Mouse (Mus musculus) CH12.LX (cell line): ENCODE results near the gene Smarca4. TPM values are rescaled to one million over a fixed set of nuclear protein-coding genes. Genes with fewer than 3 reads are reported as not detected.

ENCODE experiments used
- DNase-seq: peaks from one replicate; pipeline ENCODE4 v3.0.0-alpha.2; 2013; ENCODE audit errors: extremely low read depth
- H3K27ac ChIP-seq: 2 replicates; pipeline ENCODE4 v1.5.1; 2012; ENCODE audit warnings: low read depth, mild to moderate bottlenecking, control low read depth, moderate library complexity; ENCODE audit not compliant: insufficient read depth
- H3K27me3 ChIP-seq: replicated peaks from 2 replicates; pipeline ENCODE3; 2012; ENCODE audit warnings: inconsistent platforms
- H3K36me3 ChIP-seq, 2 experiments: replicated peaks in 1 of 2; 2 replicates each; pipeline versions ENCODE3 to v1.6.1; 2012; ENCODE audit warnings: inconsistent platforms in 1 of 2, low read length in 1 of 2, mild to moderate bottlenecking in 1 of 2, mixed read lengths in 1 of 2, moderate library complexity in 1 of 2; ENCODE audit not compliant: control insufficient read depth in 1 of 2, insufficient read depth in 1 of 2
- H3K4me1 ChIP-seq, 2 experiments: 2 replicates each; pipeline ENCODE4 v1.6.1; 2012; ENCODE audit warnings: inconsistent platforms in 1 of 2, moderate library complexity in 1 of 2; ENCODE audit not compliant: insufficient read depth in 2 of 2, control insufficient read depth in 1 of 2
- H3K4me2 ChIP-seq: 2 replicates; pipeline ENCODE4 v1.6.1; 2012; ENCODE audit warnings: low read depth, mild to moderate bottlenecking, control low read depth; ENCODE audit not compliant: poor library complexity, insufficient read depth, severe bottlenecking
- H3K4me3 ChIP-seq, 3 experiments: fragments of 150-350 bp in 1 of 3; sonication (generic) in 1 of 3; replicated peaks in 1 of 3; 2 replicates each; pipeline versions ENCODE3 to v1.5.1; 2011 to 2012; ENCODE audit warnings: low read depth in 2 of 3, low read length in 2 of 3, mild to moderate bottlenecking in 2 of 3, moderate library complexity in 2 of 3, control low read depth in 1 of 3, improper control_type of control experiment in 1 of 3, inconsistent platforms in 1 of 3, mixed read lengths in 1 of 3; ENCODE audit not compliant: poor library complexity in 1 of 3
- H3K79me2 ChIP-seq: replicated peaks from 2 replicates; pipeline ENCODE4 v1.6.1; 2012; ENCODE audit warnings: mild to moderate bottlenecking, moderate library complexity; ENCODE audit not compliant: control insufficient read depth, poor library complexity, insufficient read depth, severe bottlenecking; ENCODE audit errors: extremely low read depth
- H3K9ac ChIP-seq: 2 replicates; pipeline ENCODE4 v1.6.1; 2012; ENCODE audit warnings: low read depth, mild to moderate bottlenecking, control low read depth, moderate library complexity; ENCODE audit not compliant: insufficient read depth
- H3K9me3 ChIP-seq: replicated peaks from 2 replicates; pipeline ENCODE3; 2012; ENCODE audit warnings: low read length, inconsistent platforms, mixed read lengths
- CHD1 ChIP-seq: IDR thresholded peaks from 2 replicates; pipeline ENCODE4 v1.6.1; 2012; ENCODE audit warnings: low read depth, low read length, improper control_type of control experiment, inconsistent platforms
- CTCF ChIP-seq, 2 experiments: IDR thresholded peaks in 1 of 2; conservative IDR thresholded peaks in 1 of 2; 2 replicates each; pipeline ENCODE4 v1.5.1; 2011 to 2012; ENCODE audit warnings: low read depth in 2 of 2, low read length in 2 of 2, improper control_type of control experiment in 1 of 2, inconsistent platforms in 1 of 2, mild to moderate bottlenecking in 1 of 2, moderate library complexity in 1 of 2
- E2F4 ChIP-seq: IDR thresholded peaks from 2 replicates; pipeline ENCODE4 v1.6.1; 2011; ENCODE audit warnings: low read depth, low read length, improper control_type of control experiment; ENCODE audit not compliant: insufficient replicate concordance
- EP300 ChIP-seq: IDR thresholded peaks from 2 replicates; pipeline ENCODE4 v1.6.1; 2011; ENCODE audit warnings: low read length, improper control_type of control experiment
- ETS1 ChIP-seq: conservative IDR thresholded peaks from 2 replicates; pipeline ENCODE4 v1.6.1; 2012; ENCODE audit warnings: low read depth, mild to moderate bottlenecking, inconsistent platforms, low read length, improper control_type of control experiment, moderate library complexity
- GABPA ChIP-seq: IDR thresholded peaks from 2 replicates; pipeline ENCODE4 v1.6.1; 2012; ENCODE audit warnings: low read depth, low read length, improper control_type of control experiment, inconsistent platforms; ENCODE audit not compliant: insufficient replicate concordance
- HCFC1 ChIP-seq: IDR thresholded peaks from 2 replicates; pipeline ENCODE4 v1.6.1; 2012; ENCODE audit warnings: low read depth, mild to moderate bottlenecking, inconsistent platforms, low read length, improper control_type of control experiment
- JUND ChIP-seq: conservative IDR thresholded peaks from 2 replicates; pipeline ENCODE4 v1.6.1; 2011; ENCODE audit warnings: low read depth, low read length, improper control_type of control experiment
- MAFK ChIP-seq: IDR thresholded peaks from 2 replicates; pipeline ENCODE4 v1.6.1; 2011; ENCODE audit warnings: low read length, improper control_type of control experiment; ENCODE audit not compliant: insufficient replicate concordance
- MAX ChIP-seq: IDR thresholded peaks from 2 replicates; pipeline ENCODE4 v1.6.1; 2011; ENCODE audit warnings: low read length, improper control_type of control experiment
- MAZ ChIP-seq: IDR thresholded peaks from 2 replicates; pipeline ENCODE4 v1.6.1; 2012; ENCODE audit warnings: low read depth, mild to moderate bottlenecking, inconsistent platforms, low read length, improper control_type of control experiment, moderate library complexity
- MEF2A ChIP-seq: IDR thresholded peaks from 2 replicates; pipeline ENCODE4 v1.6.1; 2014; ENCODE audit warnings: low read depth, mild to moderate bottlenecking, inconsistent platforms, low read length, improper control_type of control experiment, borderline replicate concordance
- MXI1 ChIP-seq: IDR thresholded peaks from 2 replicates; pipeline ENCODE4 v1.6.1; 2011; ENCODE audit warnings: mild to moderate bottlenecking, low read depth, low read length, improper control_type of control experiment
- MYC ChIP-seq: IDR thresholded peaks from 2 replicates; pipeline ENCODE4 v1.6.1; 2011; ENCODE audit warnings: low read depth, mild to moderate bottlenecking, improper control_type of control experiment, low read length
- PAX5 ChIP-seq: IDR thresholded peaks from 2 replicates; pipeline ENCODE4 v1.6.1; 2012; ENCODE audit warnings: low read length, inconsistent platforms, mixed read lengths
- POLR2A ChIP-seq: IDR thresholded peaks from 2 replicates; pipeline ENCODE4 v1.6.1; 2011; ENCODE audit warnings: low read depth, mild to moderate bottlenecking, improper control_type of control experiment, low read length
- POLR2AphosphoS2 ChIP-seq: IDR thresholded peaks from 2 replicates; pipeline ENCODE4 v1.6.1; 2011; ENCODE audit warnings: low read depth, low read length, improper control_type of control experiment
- RAD21 ChIP-seq: IDR thresholded peaks from 2 replicates; pipeline ENCODE4 v1.6.1; 2011; ENCODE audit warnings: low read depth, mild to moderate bottlenecking, low read length, improper control_type of control experiment, moderate library complexity
- RCOR1 ChIP-seq: conservative IDR thresholded peaks from 2 replicates; pipeline ENCODE4 v1.6.1; 2012; ENCODE audit warnings: low read depth, mild to moderate bottlenecking, inconsistent platforms, low read length, improper control_type of control experiment
- SIN3A ChIP-seq: IDR thresholded peaks from 2 replicates; pipeline ENCODE4 v1.6.1; 2012; ENCODE audit warnings: low read length, improper control_type of control experiment, inconsistent platforms
- SMC3 ChIP-seq: IDR thresholded peaks from 2 replicates; pipeline ENCODE4 v1.6.1; 2011; ENCODE audit warnings: low read depth, low read length, improper control_type of control experiment
- TBP ChIP-seq: conservative IDR thresholded peaks from 2 replicates; pipeline ENCODE4 v1.6.1; 2011; ENCODE audit warnings: low read depth, low read length, improper control_type of control experiment
- TCF12 ChIP-seq: IDR thresholded peaks from 2 replicates; pipeline ENCODE4 v1.6.1; 2014; ENCODE audit warnings: low read depth, mild to moderate bottlenecking, inconsistent platforms, low read length, improper control_type of control experiment
- USF1 ChIP-seq: IDR thresholded peaks from 2 replicates; pipeline ENCODE4 v1.6.1; 2014; ENCODE audit warnings: low read depth, mild to moderate bottlenecking, inconsistent platforms, low read length, improper control_type of control experiment
- USF2 ChIP-seq: conservative IDR thresholded peaks from 2 replicates; pipeline ENCODE4 v1.6.1; 2011; ENCODE audit warnings: low read depth, low read length, improper control_type of control experiment
- ZC3H11A ChIP-seq: IDR thresholded peaks from 2 replicates; pipeline ENCODE4 v1.6.1; 2012; ENCODE audit warnings: low read depth, mild to moderate bottlenecking, inconsistent platforms, low read length, improper control_type of control experiment
- ZKSCAN1 ChIP-seq: IDR thresholded peaks from 2 replicates; pipeline ENCODE4 v1.6.1; 2012; ENCODE audit warnings: low read depth, inconsistent platforms, low read length, improper control_type of control experiment, borderline replicate concordance
- ZNF384 ChIP-seq: IDR thresholded peaks from 2 replicates; pipeline ENCODE4 v1.6.1; 2012; ENCODE audit warnings: low read depth, low read length, improper control_type of control experiment, inconsistent platforms
- dilution Hi-C: fragments of 300-500 bp; cut with MboI; formaldehyde crosslinking; loops from 2 replicates; pipeline ENCODE4 v1.14.3; 2020; ENCODE audit warnings: low sequenced_read_pairs; ENCODE audit not compliant: extremely low pct_unique_long_range_greater_than_20kb, extremely low pct_ligation_motif_present
- in situ Hi-C: fragments of 300-500 bp; cut with MboI; formaldehyde crosslinking; loops from 3 replicates; pipeline ENCODE4 v1.14.3; 2019; ENCODE audit warnings: low sequenced_read_pairs, low pct_ligation_motif_present, low pct_unique_long_range_greater_than_20kb, mixed read lengths
- polyA plus RNA-seq: library from polyadenylated mRNA; unstranded; fragments of >175 nt; gene quantifications from 2 replicates; pipeline ENCODE4 v1.2.1, GENCODE M21; 2012; ENCODE audit warnings: low read depth; ENCODE audit not compliant: insufficient read length
- total RNA-seq, 2 experiments: library from RNA; depleted of rRNA; stranded (reverse); fragments of 300-350 nt in 1 of 2; fragments of >200 nt in 1 of 2; gene quantifications; 2 replicates each; pipeline ENCODE4 v1.2.3; 2012 to 2014

The Smarca4 gene
- total and polyA plus RNA-seq, 3 experiments = 33.8 to 86.2 (median 74.3) TPM

- peak; percentile 35 for DNase-seq
- dilution Hi-C loops = no loop called here
Observed at GRCm38 (mm10) chr9:21625342-21626339, 9.7 kb downstream of the Smarca4 start.

DNA sequence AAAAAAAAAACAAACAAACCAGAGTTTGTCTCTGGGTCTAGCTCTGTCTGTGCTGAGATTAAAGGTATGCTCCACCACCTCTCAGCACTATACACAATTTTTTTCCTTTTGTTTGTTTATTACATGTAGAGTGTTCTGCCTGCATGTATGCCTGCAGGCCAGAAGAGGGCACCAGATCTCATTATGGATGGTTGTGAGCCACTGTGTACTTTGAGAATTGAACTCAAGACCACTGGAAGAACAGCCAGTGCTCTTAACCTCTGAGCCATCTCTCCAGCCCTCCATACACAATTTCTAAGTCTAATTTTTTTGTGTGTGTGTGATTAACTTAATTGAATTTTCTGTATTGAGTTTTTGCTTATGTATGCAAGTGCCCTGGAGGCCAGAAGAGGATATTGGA is 10.6 kb downstream of the Smarca4 start:
- DNase-seq = no peak
- peaks cover 0 to 32% of the 10 kb centered on the region in 2 experiments for H3K36me3 ChIP-seq
- dilution Hi-C loops = no loop called here

More at GRCm38 (mm10) chr9:21625342-21626339, 9.7 kb downstream of the Smarca4 start:
- no peak overlapping the region for H3K4me3 ChIP-seq
- peaks cover 84% of the 10 kb centered on the region for H3K79me2 ChIP-seq
- peaks cover 13 to 48% of the 10 kb centered on the region in 2 experiments for H3K4me1 ChIP-seq
- H3K9ac ChIP-seq = no peak overlapping the region
- TF ChIP-seq USF2 (no peak), TCF12 (peak; percentile 30; the same call in 1 of the 2 replicates), RCOR1 (no peak), MAFK (no peak), USF1 (no peak), SMC3 (no peak), MEF2A (no peak), EP300 (no peak), HCFC1 (no peak), ETS1 (peak; percentile 86), POLR2A (no peak), ZNF384 (peak; percentile 29; the same call in 1 of the 2 replicates), ZKSCAN1 (no peak), MAZ (no peak), POLR2AphosphoS2 (no peak), GABPA (no peak), MAX (no peak), SIN3A (peak; percentile 86), JUND (no peak), MXI1 (no peak), CHD1 (no peak), E2F4 (no peak), MYC (no peak), ZC3H11A (no peak), PAX5 (no peak), TBP (no peak)
- H3K36me3 ChIP-seq = peaks cover 0 to 28% of the 10 kb centered on the region in 2 experiments
- in situ Hi-C loops = no loop called here
- H3K9me3 ChIP-seq = no peaks in the 10 kb centered on the region
- H3K27me3 ChIP-seq = no peaks in the 10 kb centered on the region
- H3K27ac ChIP-seq = peak overlapping the region; percentile 39
- no peak overlapping the region for H3K4me2 ChIP-seq

More for the DNA sequence above, 10.6 kb downstream of the Smarca4 start:
- Histone ChIP-seq H3K27me3 (no peaks in the 10 kb centered on the region), H3K4me3 (no peak overlapping the region), H3K9ac (no peak overlapping the region), H3K9me3 (no peaks in the 10 kb centered on the region), H3K4me2 (no peak overlapping the region), H3K79me2 (peaks cover 82% of the 10 kb centered on the region), H3K4me1 (peaks cover 13 to 48% of the 10 kb centered on the region in 2 experiments), H3K27ac (no peak overlapping the region)
- TF ChIP-seq ETS1 = no peak
- peak; percentile 27 for TF ChIP-seq SMC3
- TF ChIP-seq GABPA = no peak
- peak; percentile 35 to 52; a peak in 2 of 4 replicates for TF ChIP-seq CTCF (conservative IDR thresholded peaks at IDR 0.05 in 1 of 2, IDR thresholded peaks at IDR 0.05 in 1 of 2; ENCODE audit: low read depth in 2 of 2, low read length in 2 of 2)
- TF ChIP-seq RAD21 = peak; percentile 5; the same call in 1 of the 2 replicates
- in situ Hi-C loops = no loop called here
